8 mouse cellular contexts compared by ENCODE assay signal in the genomic region with DNA sequence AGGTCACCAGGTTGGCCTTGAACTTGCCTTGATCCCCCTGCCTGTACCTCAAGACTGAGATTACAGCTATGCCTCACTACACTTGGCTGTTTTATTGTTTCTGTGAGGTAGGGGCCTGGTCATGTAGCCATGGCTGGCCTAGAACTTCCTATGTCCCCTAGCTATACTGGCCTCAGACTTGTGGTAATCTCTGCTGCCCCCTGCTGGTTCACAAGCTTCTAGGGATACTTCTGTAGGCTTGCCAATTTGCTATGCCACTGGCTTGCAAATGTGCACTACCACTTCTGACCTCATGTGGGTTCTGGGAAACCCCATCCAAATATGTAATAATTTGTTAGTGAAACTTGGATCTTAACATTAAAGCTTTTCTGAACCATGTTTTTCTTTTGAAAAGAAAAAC.
DNase-seq lines count a peak whose midpoint lies in the region; ATAC-seq and TF ChIP-seq lines count a peak whose summit lies in the region.

No protein-coding gene starts in this region.

- no peaks in the 10 kb centered on the region for H3K4me1 ChIP-seq in intestine, postnatal 0 days (replicated peaks; ENCODE audit: control insufficient read depth, insufficient read depth, low read length)
- H3K4me1 ChIP-seq in limb, embryonic 11.5 days (ENCODE audit: control insufficient read depth, insufficient read depth, low read length), result no peaks in the 10 kb centered on the region
- H3K4me1 ChIP-seq in neural tube, embryonic 12.5 days, result no peaks in the 10 kb centered on the region
- H3K4me1 ChIP-seq in testis, adult 2 months (ENCODE audit: control insufficient read depth, insufficient read depth, low read length), result no peaks in the 10 kb centered on the region

- peak; percentile 55 for DNase-seq in layer of hippocampus, adult 11-12 months (ENCODE audit: low spot score)
- no peak for DNase-seq in layer of hippocampus, adult 9-10 months (ENCODE audit: low spot score)
- peak; percentile 7 for DNase-seq in cerebellum, adult 9-11 months
- DNase-seq in gastrocnemius, postnatal 14 days, result peak; percentile 74
- DNase-seq in limb, embryonic 11.5 days (ENCODE audit: low spot score), result peak; percentile 80

- H3K4me3 ChIP-seq in intestine, postnatal 0 days (ENCODE audit: low read depth, low read length), result no peak overlapping the region
- H3K4me3 ChIP-seq in limb, embryonic 11.5 days (ENCODE audit: low read depth, low read length), result no peak overlapping the region
- H3K4me3 ChIP-seq in neural tube, embryonic 12.5 days, result no peak overlapping the region
- no peak overlapping the region for H3K4me3 ChIP-seq in testis, adult 2 months (ENCODE audit: control insufficient read depth, low read depth, low read length)

- 0 out of 2 replicates have a peak, but pooled peaks cover 4% of the 10 kb centered on the region for H3K36me3 ChIP-seq in intestine, postnatal 0 days (ENCODE audit: control insufficient read depth, insufficient read depth)
- no peaks in the 10 kb centered on the region for H3K36me3 ChIP-seq in limb, embryonic 11.5 days (ENCODE audit: control insufficient read depth, insufficient read depth, low read length)
- no peaks in the 10 kb centered on the region for H3K36me3 ChIP-seq in neural tube, embryonic 12.5 days
- H3K36me3 ChIP-seq in testis, adult 2 months (ENCODE audit: control insufficient read depth, insufficient read depth, low read length), result no peaks in the 10 kb centered on the region

- no peaks in the 10 kb centered on the region for H3K27me3 ChIP-seq in intestine, postnatal 0 days (replicated peaks; ENCODE audit: control insufficient read depth, insufficient read depth, low read length)
- no peaks in the 10 kb centered on the region for H3K27me3 ChIP-seq in limb, embryonic 11.5 days (ENCODE audit: control insufficient read depth, insufficient read depth, low read length)
- H3K27me3 ChIP-seq in neural tube, embryonic 12.5 days (replicated peaks), result no peaks in the 10 kb centered on the region
- no peaks in the 10 kb centered on the region for H3K27me3 ChIP-seq in testis, adult 2 months (ENCODE audit: control insufficient read depth, insufficient read depth, low read length)

- peak; percentile 25; the same call in 1 of the 2 replicates for ATAC-seq in intestine, postnatal 0 days
- 0 out of 2 replicates have a peak, but pooled peaks have one; percentile 26 for ATAC-seq in limb, embryonic 11.5 days (ENCODE audit: insufficient number of reproducible peaks, low FRiP score, low TSS enrichment, low read depth)
- peak; percentile 66; the same call in 1 of the 2 replicates for ATAC-seq in neural tube, embryonic 12.5 days (ENCODE audit: low FRiP score, low read depth)

- no peak overlapping the region for H3K9ac ChIP-seq in intestine, postnatal 0 days (ENCODE audit: low read depth, low read length)
- H3K9ac ChIP-seq in limb, embryonic 11.5 days (ENCODE audit: low read length), result no peak overlapping the region
- H3K9ac ChIP-seq in neural tube, embryonic 12.5 days, result no peak overlapping the region

- H3K9me3 ChIP-seq in intestine, postnatal 0 days (ENCODE audit: control insufficient read depth), result no peaks in the 10 kb centered on the region
- H3K9me3 ChIP-seq in limb, embryonic 11.5 days (ENCODE audit: control insufficient read depth, low read length), result no peaks in the 10 kb centered on the region
- no peaks in the 10 kb centered on the region for H3K9me3 ChIP-seq in neural tube, embryonic 12.5 days

- H3K27ac ChIP-seq in intestine, postnatal 0 days (ENCODE audit: low read depth, low read length), result no peak overlapping the region
- H3K27ac ChIP-seq in limb, embryonic 11.5 days (replicated peaks; ENCODE audit: low read depth, low read length), result no peak overlapping the region
- H3K27ac ChIP-seq in neural tube, embryonic 12.5 days, result no peak overlapping the region
- no peak overlapping the region for H3K27ac ChIP-seq in testis, adult 2 months (ENCODE audit: control insufficient read depth, insufficient read depth, low read depth, low read length)

- TF ChIP-seq CTCF in intestine, postnatal 0 days (IDR thresholded peaks at IDR 0.05; ENCODE audit: low read depth), result peak; percentile 79
- peak; percentile 29; the same call in 1 of the 2 replicates for TF ChIP-seq CTCF in testis, adult 2 months (IDR thresholded peaks at IDR 0.05; ENCODE audit: control insufficient read depth, insufficient read depth, insufficient replicate concordance, low read depth, low read length)

- H3K4me2 ChIP-seq in intestine, postnatal 0 days (replicated peaks; ENCODE audit: low read depth), result no peak overlapping the region
- H3K4me2 ChIP-seq in limb, embryonic 11.5 days (ENCODE audit: low read depth, severe bottlenecking), result no peak overlapping the region
- H3K4me2 ChIP-seq in neural tube, embryonic 12.5 days (replicated peaks), result no peak overlapping the region

- TF ChIP-seq POLR2A in testis, adult 2 months (IDR thresholded peaks at IDR 0.05; ENCODE audit: control insufficient read depth, low read depth, low read length), result no peak

- intact Hi-C loops in gastrocnemius, postnatal 14 days (cut with DNase I; ENCODE audit: low total_unique reads), result no loop called here
